Mouse (Mus musculus) CD8-positive naive resting alpha-beta T cell, adult 57 days (primary cell): ENCODE data around the gene Zc3h7a. TPM values are rescaled to one million over a fixed set of nuclear protein-coding genes. Genes with fewer than 3 reads are reported as not detected.

Experiments
- total RNA-seq: library from RNA; stranded (reverse); gene quantifications from one replicate; pipeline ENCODE4 v1.2.4, GENCODE M21; 2023

Gene Zc3h7a
- 317 TPM for total RNA-seq

DNA sequence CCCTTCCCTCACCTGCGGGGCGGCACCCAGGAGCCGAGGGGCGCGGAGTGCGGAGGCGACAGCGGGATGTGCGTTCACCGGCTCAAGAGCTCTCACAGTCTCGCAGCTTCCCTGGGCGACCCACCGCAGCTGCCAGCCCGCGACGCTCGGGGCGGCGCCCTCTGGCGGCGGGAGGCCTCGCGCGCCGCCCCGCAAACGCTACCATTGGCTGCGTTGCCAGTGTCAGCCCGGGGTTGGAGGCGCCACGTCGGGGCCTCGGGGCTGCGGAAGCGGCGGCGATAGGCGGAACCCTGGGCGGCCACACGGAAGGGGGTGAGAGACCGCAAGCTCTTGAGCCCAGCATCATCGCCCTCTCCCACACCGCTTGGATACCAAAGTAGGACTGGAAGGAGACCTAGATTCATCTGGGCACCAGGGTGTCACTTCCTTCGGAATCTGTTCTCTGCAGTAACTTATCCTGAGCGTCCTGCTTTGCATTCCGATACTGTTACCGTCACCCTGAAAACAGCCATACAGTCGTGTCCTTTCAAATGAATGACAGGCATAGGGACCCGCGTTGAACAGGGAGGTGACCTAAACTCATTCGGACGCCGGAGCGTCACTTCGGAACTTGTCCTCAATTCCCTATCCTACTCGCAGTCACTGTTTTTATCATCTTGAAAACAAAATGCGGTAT, at the start of gene Zc3h7a:
Zc3h7a (minus strand) TSS at position 186 of the 676 bp plus-strand sequence.

DNA sequence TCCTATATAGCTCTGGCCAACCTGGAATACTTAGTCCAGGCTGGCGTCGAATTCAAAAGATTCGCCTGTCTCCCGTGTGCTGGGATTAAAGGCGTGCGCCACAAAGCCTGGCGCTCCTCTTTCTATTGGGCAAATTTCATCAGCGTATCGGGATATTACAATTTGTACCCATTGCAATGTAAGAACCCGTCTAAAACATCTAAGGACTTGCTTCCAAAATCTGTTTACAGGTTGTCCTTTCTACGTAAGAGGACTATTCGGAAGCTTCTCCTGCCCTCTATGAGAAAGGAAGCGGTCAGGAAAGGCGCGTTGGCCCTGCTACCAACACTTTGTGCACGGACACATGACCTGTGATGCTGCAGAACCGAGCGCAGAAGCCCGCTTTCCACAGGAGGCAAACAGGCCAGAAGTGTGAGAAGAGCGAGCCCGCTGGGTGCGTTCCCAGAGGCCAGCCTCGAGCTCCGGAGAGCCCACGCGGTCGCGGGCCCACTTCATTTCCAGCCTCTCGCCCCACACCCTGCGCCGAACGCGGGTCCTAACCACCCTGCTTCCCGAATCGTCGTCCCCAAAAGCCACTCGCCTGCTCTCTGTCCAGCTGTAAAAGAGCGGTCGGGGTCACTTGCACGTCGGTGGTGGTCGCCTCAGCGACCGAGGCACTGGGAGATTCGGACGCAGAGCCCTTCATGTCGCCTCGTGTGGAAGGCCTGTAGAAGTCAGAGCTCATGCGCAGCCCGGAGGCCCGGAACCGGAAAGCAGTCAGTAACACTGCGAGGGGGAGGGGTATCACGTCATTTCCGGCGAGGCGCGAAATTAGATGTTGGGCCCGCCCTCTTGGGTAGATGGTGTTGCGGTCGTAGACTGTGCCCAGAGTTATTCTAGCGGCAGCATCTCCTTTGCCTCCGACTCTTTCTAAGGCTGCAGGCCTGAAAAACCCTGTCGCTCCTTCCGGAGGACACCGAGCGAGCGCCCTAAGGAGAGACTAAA, 26.7 kb upstream of the Zc3h7a start, which contains the start of gene Rsl1d1:
Rsl1d1 (minus strand) TSS at position 761 of the 984 bp plus-strand sequence.

DNA sequence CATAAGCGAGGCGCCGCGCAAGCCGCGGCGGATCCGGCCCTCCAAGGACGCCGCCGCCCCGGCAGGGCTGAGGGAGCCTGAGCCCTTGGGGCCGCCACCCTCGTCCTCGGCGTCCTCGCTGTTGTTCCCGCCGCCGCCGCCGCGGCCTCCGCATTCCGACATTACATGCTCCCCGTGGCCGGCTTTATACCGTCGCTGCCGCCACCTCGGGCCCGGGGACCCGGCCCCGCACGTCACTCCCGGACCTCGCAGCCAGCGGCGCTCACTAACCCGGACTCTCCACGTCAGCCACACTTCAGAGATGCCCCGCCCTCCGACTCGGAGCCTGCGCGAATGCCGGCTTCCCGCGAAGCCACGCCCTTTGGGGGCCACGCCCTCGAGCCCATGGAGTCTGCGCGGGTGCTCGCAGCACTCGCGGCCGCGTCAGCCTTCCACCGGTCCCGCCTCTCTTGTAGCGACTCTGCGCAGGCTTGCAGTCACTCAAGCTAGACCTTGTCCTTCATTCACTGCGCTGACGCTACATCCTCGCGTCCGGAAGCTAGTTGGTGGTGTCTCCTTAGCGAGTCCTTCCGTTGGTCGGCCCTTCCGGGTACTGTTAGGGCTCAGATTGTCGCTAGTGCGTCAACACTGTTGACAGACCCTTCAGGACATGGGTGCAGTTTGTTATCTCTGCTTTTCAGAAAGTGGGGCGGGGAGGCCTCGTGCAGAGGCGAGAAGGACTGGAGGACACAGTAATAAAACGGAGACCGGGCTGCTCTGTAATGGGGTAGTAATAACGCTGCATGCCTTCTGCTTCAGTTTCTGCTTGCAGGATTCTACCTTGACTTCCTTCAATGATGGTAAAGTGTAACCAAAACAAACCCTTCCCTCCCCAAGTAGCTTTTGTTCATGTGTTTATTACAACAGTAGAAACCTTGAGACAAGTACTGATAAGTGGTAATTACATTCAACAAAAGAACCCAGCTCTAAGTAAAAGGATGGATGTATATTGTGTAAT, 41.5 kb downstream of the Zc3h7a start, which contains the start of gene Txndc11:
Txndc11 (minus strand) TSS at position 303 of the 997 bp plus-strand sequence.

Other genes with a start within 250 kb of the Zc3h7a start
- 18.1 TPM for gene Snn, start 115.4 kb downstream of the Zc3h7a start, total RNA-seq
- 16.5 TPM for gene Litaf, start 110.2 kb downstream of the Zc3h7a start, total RNA-seq
- gene Txndc11, start 41.7 kb downstream of the Zc3h7a start, total RNA-seq, result 51.3 TPM
- 105 TPM for gene Rsl1d1, start 26.9 kb upstream of the Zc3h7a start, total RNA-seq
- gene Gspt1, start 77.9 kb upstream of the Zc3h7a start, total RNA-seq, result 85.0 TPM
- gene Tnfrsf17, start 137.4 kb upstream of the Zc3h7a start, total RNA-seq, result not detected
- 39.8 TPM for gene Snx29, start 146.5 kb upstream of the Zc3h7a start, total RNA-seq